Mouse (Mus musculus): Measurements from ENCODE around the gene Usp7.

DNA sequence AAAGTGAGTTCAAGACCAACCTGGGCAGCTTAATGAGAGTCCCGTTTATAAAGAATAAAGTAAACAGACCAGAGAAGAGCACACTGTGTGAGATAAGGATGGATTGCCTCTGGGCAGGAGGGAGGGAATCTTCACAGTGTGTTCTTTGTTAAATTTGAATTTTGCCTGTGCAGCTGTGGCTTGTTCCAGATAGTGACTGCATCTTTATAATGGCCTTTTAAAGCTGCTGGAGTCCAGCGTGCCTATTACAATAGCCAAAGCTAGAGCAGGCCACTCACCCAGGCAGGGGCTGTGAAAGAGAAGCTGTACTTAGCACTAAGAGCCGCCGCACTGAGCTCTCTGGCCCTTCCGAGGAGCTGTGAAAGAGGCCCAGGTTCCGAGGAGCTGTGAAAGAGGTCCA, 146.6 kb downstream of the Usp7 start:
- TF ChIP-seq CTCF (IDR thresholded peaks at IDR 0.05; ENCODE audit: low read depth) = no peak
- TF ChIP-seq EP300 (IDR thresholded peaks at IDR 0.05; ENCODE audit: low read depth) = no peak

Measured in liver, postnatal 0 days (tissue).